34 mouse cellular contexts compared by ENCODE assay signal in genomic region chr16:62861455-62861854, GRCm38 (mm10). TPM values are rescaled to one million over a fixed set of nuclear protein-coding genes. Genes with fewer than 3 reads are reported as not detected.
A peak's percentile ranks its signal among the peaks of the same experiment; 100 is the strongest.
DNase-seq lines count a peak whose midpoint lies in the region; ATAC-seq lines count a peak whose summit lies in the region.
"Had no signal": no experiment of that assay in that cellular context is flagged by ENCODE, and none has a peak within 500 bp of the region (broad histone marks: within the 10 kb centered on the region; RNA-seq: fewer than 3 reads in every experiment).

No protein-coding gene starts in this region.

- DNase-seq in embryonic facial prominence, embryonic 10.5 days (ENCODE audit: low spot score), result no peak
- peak; percentile 8 for DNase-seq in Muller cell, postnatal 12 days (ENCODE audit: inconsistent ontology term)
- no peak for DNase-seq in left cerebral cortex, adult 11 months (ENCODE audit: low spot score)
- no peak for DNase-seq in heart, adult 11 months
- DNase-seq: adrenal gland, postnatal 25 days; cerebellum, adult 11-12 months; cerebellum, adult 9-11 months; gastrocnemius, postnatal 10 days; heart, postnatal 14 days; kidney, adult 2 months; kidney, postnatal 36 days; layer of hippocampus, postnatal 36 days; lung, embryonic 14.5 days; lung, postnatal 14 days; retina, postnatal 1 day; right cerebral cortex, postnatal 25 days; thymus, adult 2 months; thymus, postnatal 36 days had no signal

- H3K36me3 ChIP-seq in embryonic facial prominence, embryonic 13.5 days, result no peaks in the 10 kb centered on the region
- no peaks in the 10 kb centered on the region for H3K36me3 ChIP-seq in embryonic facial prominence, embryonic 10.5 days (replicated peaks)
- H3K36me3 ChIP-seq in megakaryocyte, embryonic 14.5 days (replicated peaks; ENCODE audit: low read length), result peaks cover 33% of the 10 kb centered on the region
- H3K36me3 ChIP-seq: intestine, embryonic 15.5 days; liver, embryonic 15.5 days; midbrain, embryonic 13.5 days; neural tube, embryonic 15.5 days had no signal

- H3K27ac ChIP-seq in embryonic facial prominence, embryonic 13.5 days, result peak overlapping the region; percentile 55; the same call in 1 of the 2 replicates
- H3K27ac ChIP-seq in embryonic facial prominence, embryonic 10.5 days (replicated peaks), result no peak overlapping the region
- H3K27ac ChIP-seq: hindbrain, postnatal 0 days; intestine, embryonic 15.5 days; liver, embryonic 15.5 days; midbrain, embryonic 13.5 days; neural tube, embryonic 15.5 days had no signal

- H3K4me2 ChIP-seq in embryonic facial prominence, embryonic 13.5 days, result no peak overlapping the region
- H3K4me2 ChIP-seq: intestine, embryonic 15.5 days; liver, embryonic 15.5 days; lung, embryonic 14.5 days; midbrain, embryonic 13.5 days; neural tube, embryonic 15.5 days had no signal

- H3K9me3 ChIP-seq in embryonic facial prominence, embryonic 13.5 days, result no peaks in the 10 kb centered on the region
- H3K9me3 ChIP-seq in embryonic facial prominence, embryonic 10.5 days, result no peaks in the 10 kb centered on the region
- H3K9me3 ChIP-seq in megakaryocyte, embryonic 14.5 days, result no peaks in the 10 kb centered on the region
- H3K9me3 ChIP-seq: intestine, embryonic 15.5 days; liver, embryonic 15.5 days; midbrain, embryonic 13.5 days; neural tube, embryonic 15.5 days had no signal

- no peak overlapping the region for H3K4me3 ChIP-seq in embryonic facial prominence, embryonic 13.5 days
- H3K4me3 ChIP-seq in embryonic facial prominence, embryonic 10.5 days, result no peak overlapping the region
- H3K4me3 ChIP-seq in megakaryocyte, embryonic 14.5 days (replicated peaks), result peak overlapping the region; percentile 88
- H3K4me3 ChIP-seq: intestine, embryonic 15.5 days; liver, embryonic 15.5 days; midbrain, embryonic 13.5 days; neural tube, embryonic 15.5 days had no signal

- H3K4me1 ChIP-seq in embryonic facial prominence, embryonic 13.5 days, result no peaks in the 10 kb centered on the region
- no peaks in the 10 kb centered on the region for H3K4me1 ChIP-seq in embryonic facial prominence, embryonic 10.5 days
- peaks cover 85% of the 10 kb centered on the region for H3K4me1 ChIP-seq in megakaryocyte, embryonic 14.5 days
- H3K4me1 ChIP-seq: intestine, embryonic 15.5 days; liver, embryonic 15.5 days; midbrain, embryonic 13.5 days; neural tube, embryonic 15.5 days had no signal

- 56% methylated on average over 6 of the region's 6 CpGs for WGBS in embryonic facial prominence, embryonic 13.5 days
- 71% methylated on average over 6 of the region's 6 CpGs for WGBS in embryonic facial prominence, embryonic 10.5 days

- H3K9ac ChIP-seq in embryonic facial prominence, embryonic 13.5 days, result no peak overlapping the region
- H3K9ac ChIP-seq: intestine, embryonic 15.5 days; liver, embryonic 15.5 days; lung, embryonic 14.5 days; midbrain, embryonic 13.5 days; neural tube, embryonic 15.5 days had no signal

- no peaks in the 10 kb centered on the region for H3K27me3 ChIP-seq in embryonic facial prominence, embryonic 13.5 days
- no peaks in the 10 kb centered on the region for H3K27me3 ChIP-seq in embryonic facial prominence, embryonic 10.5 days (replicated peaks; ENCODE audit: low read depth, poor library complexity, severe bottlenecking)
- no peaks in the 10 kb centered on the region for H3K27me3 ChIP-seq in megakaryocyte, embryonic 14.5 days (replicated peaks)
- H3K27me3 ChIP-seq: intestine, embryonic 15.5 days; liver, embryonic 15.5 days; midbrain, embryonic 13.5 days; neural tube, embryonic 15.5 days; Patski had no signal

- no peak for ATAC-seq in embryonic facial prominence, embryonic 13.5 days (ENCODE audit: insufficient number of reproducible peaks, insufficient read depth, low FRiP score, low TSS enrichment, low read depth)
- ATAC-seq in megakaryocyte, adult 5-6 weeks (ENCODE audit: poor library complexity, severe bottlenecking), result no peak
- 0 out of 2 replicates have a peak, but pooled peaks have one; percentile 37 for ATAC-seq in megakaryocyte-erythroid progenitor cell, adult 5-6 weeks (replicated peaks; ENCODE audit: low FRiP score, low TSS enrichment, poor library complexity, severe bottlenecking)
- ATAC-seq: forebrain, embryonic 14.5 days; hindbrain, postnatal 0 days; intestine, embryonic 15.5 days; midbrain, embryonic 13.5 days; Patski had no signal

RNA-seq across cellular contexts. Expression of gene Pros1, which starts 7.3 kb away (rescaled TPM):
- polyA plus RNA-seq in embryonic facial prominence, embryonic 13.5 days (2015; fragmentation: Nextera tagmentation; extraction: Ambion mirVana), result 48.1 and 49.3 TPM in 2 replicates
- 16.9 and 18.0 TPM in 2 replicates for polyA plus RNA-seq in embryonic facial prominence, embryonic 10.5 days (2016; fragmentation: Nextera tagmentation; extraction: Ambion mirVana)
- polyA plus RNA-seq in megakaryocyte, embryonic 14.5 days (2012; ENCODE audit: insufficient read depth, low replicate concordance), result 6.5 and 8.4 TPM in 2 replicates
- total RNA-seq in megakaryocyte, adult 5-6 weeks (2015), result 22.6 and 24.1 TPM in 2 replicates
- 31.0 and 36.0 TPM in 2 replicates for total RNA-seq in megakaryocyte, adult 5-6 weeks (2017)
- total RNA-seq in megakaryocyte-erythroid progenitor cell, adult 5-6 weeks (2014; fragmentation: Nextera tagmentation), result not detected in 2 replicates
- 0.19 and 4.8 TPM in 2 replicates for total RNA-seq in megakaryocyte-erythroid progenitor cell, adult 5-6 weeks (2017)

RNA-seq across cellular contexts. Expression of gene Arl13b, which starts 14.6 kb away (rescaled TPM):
- 27.4 and 29.2 TPM in 2 replicates for polyA plus RNA-seq in embryonic facial prominence, embryonic 13.5 days (2015; fragmentation: Nextera tagmentation; extraction: Ambion mirVana)
- 18.3 and 19.6 TPM in 2 replicates for polyA plus RNA-seq in embryonic facial prominence, embryonic 10.5 days (2016; fragmentation: Nextera tagmentation; extraction: Ambion mirVana)
- polyA plus RNA-seq in megakaryocyte, embryonic 14.5 days (2012; ENCODE audit: insufficient read depth, low replicate concordance), result 1.00 TPM in 1 of 2 replicates, not detected in the other
- total RNA-seq in megakaryocyte, adult 5-6 weeks (2015), result 9.1 and 10.1 TPM in 2 replicates
- 8.5 and 9.6 TPM in 2 replicates for total RNA-seq in megakaryocyte, adult 5-6 weeks (2017)
- total RNA-seq in megakaryocyte-erythroid progenitor cell, adult 5-6 weeks (2014; fragmentation: Nextera tagmentation), result 7.8 and 11.3 TPM in 2 replicates
- total RNA-seq in megakaryocyte-erythroid progenitor cell, adult 5-6 weeks (2017), result 5.4 and 8.2 TPM in 2 replicates

RNA-seq across cellular contexts. Expression of gene Stx19, which starts 47.0 kb away (rescaled TPM):
- polyA plus RNA-seq in embryonic facial prominence, embryonic 13.5 days (2015; fragmentation: Nextera tagmentation; extraction: Ambion mirVana), result 1.2 and 1.5 TPM in 2 replicates
- 0.36 TPM in 2 replicates for polyA plus RNA-seq in embryonic facial prominence, embryonic 10.5 days (2016; fragmentation: Nextera tagmentation; extraction: Ambion mirVana)
- polyA plus RNA-seq in megakaryocyte, embryonic 14.5 days (2012; ENCODE audit: insufficient read depth, low replicate concordance), result not detected in 2 replicates
- total RNA-seq in megakaryocyte, adult 5-6 weeks (2015), result not detected in 2 replicates
- total RNA-seq in megakaryocyte, adult 5-6 weeks (2017), result not detected in 2 replicates
- total RNA-seq in megakaryocyte-erythroid progenitor cell, adult 5-6 weeks (2014; fragmentation: Nextera tagmentation), result not detected in 2 replicates
- total RNA-seq in megakaryocyte-erythroid progenitor cell, adult 5-6 weeks (2017), result not detected in 2 replicates
- total RNA-seq: adrenal gland, postnatal 25 days; common myeloid progenitor, adult 5-6 weeks; gastrocnemius, postnatal 10 days; heart, postnatal 14 days; hindbrain, postnatal 0 days; layer of hippocampus, postnatal 36 days; left cerebral cortex, postnatal 10 days; liver, adult 2 months; monocyte, adult 5-6 weeks had no signal
- polyA plus RNA-seq: kidney, adult 2 months; liver, adult 2 months; spleen, adult 2 months; thymus, adult 2 months had no signal
